Mouse (Mus musculus) lung, postnatal 0 days (tissue): ENCODE data around the gene Cdc42ep5. TPM values are rescaled to one million over a fixed set of nuclear protein-coding genes. Genes with fewer than 3 reads are reported as not detected.
"Not testable (repeated sequence)": the region's sequence is repeated elsewhere in the genome, so short reads cannot be mapped to it uniquely, and the experiment has no call there.

Source experiments
- ATAC-seq: fragments of 200-750 bp; cut with Nextera tagmentation; 2 replicates; pipeline ENCODE4 v1.8.0; 2017; ENCODE audit warnings: moderate library complexity
- DNase-seq: peaks from one replicate; pipeline ENCODE4 v3.0.0-alpha.2; 2016; ENCODE audit warnings: low spot score
- H3K27ac ChIP-seq: fragments of 300-500 bp; sonication (generic); 2 replicates; pipeline ENCODE4 v1.5.1; 2014; ENCODE audit warnings: antibody characterized with exemption, mild to moderate bottlenecking, low read length, mixed read lengths
- H3K27me3 ChIP-seq: fragments of 300-500 bp; sonication (generic); replicated peaks from 2 replicates; pipeline ENCODE4 v1.6.1; 2014; ENCODE audit warnings: low read length, mixed read lengths; ENCODE audit not compliant: insufficient read depth
- H3K36me3 ChIP-seq: fragments of 300-500 bp; sonication (generic); 2 replicates; pipeline ENCODE4 v1.6.1; 2014; ENCODE audit warnings: low read length, mixed read lengths; ENCODE audit not compliant: insufficient read depth
- H3K4me1 ChIP-seq: fragments of 300-500 bp; sonication (generic); 2 replicates; pipeline ENCODE4 v1.6.1; 2014; ENCODE audit warnings: antibody characterized with exemption, low read depth, low read length, mixed read lengths; ENCODE audit not compliant: insufficient read depth
- H3K4me2 ChIP-seq: fragments of 300-500 bp; sonication (generic); replicated peaks from 2 replicates; pipeline ENCODE4 v1.6.1; 2014; ENCODE audit warnings: low read depth, mild to moderate bottlenecking, low read length, moderate library complexity, mixed read lengths
- H3K4me3 ChIP-seq: fragments of 300-500 bp; sonication (generic); 2 replicates; pipeline ENCODE4 v1.5.1; 2014; ENCODE audit warnings: low read depth, low read length
- H3K9ac ChIP-seq: fragments of 300-500 bp; sonication (generic); replicated peaks from 2 replicates; pipeline ENCODE4 v1.6.1; 2014; ENCODE audit warnings: low read depth, mild to moderate bottlenecking
- H3K9me3 ChIP-seq: fragments of 300-500 bp; sonication (generic); 2 replicates; pipeline ENCODE4 v1.6.1; 2016; ENCODE audit warnings: low read length, mixed read lengths
- CTCF ChIP-seq: IDR thresholded peaks from 2 replicates; pipeline ENCODE4 v1.5.1; 2016; ENCODE audit warnings: antibody characterized with exemption, mild to moderate bottlenecking
- EP300 ChIP-seq: IDR thresholded peaks from 2 replicates; pipeline ENCODE4 v1.6.1; 2016; ENCODE audit warnings: antibody characterized with exemption, mild to moderate bottlenecking, control low read depth
- WGBS: fragments of 180-500 bp; shearing (Covaris S2); extraction: QIAGEN DNeasy Blood & Tissue Kit; methylation state at CpG from one replicate; pipeline ENCODE4 v1.1.7; 2014; 5-methylcytosine and 5-hydroxymethylcytosine counted together
- polyA plus RNA-seq: library from polyadenylated mRNA; unstranded; fragments of >200 nt; fragmentation: Nextera tagmentation; extraction: Ambion mirVana; gene quantifications from 2 replicates; pipeline ENCODE4 v1.2.1, GENCODE M21; 2015

The Cdc42ep5 gene
- polyA plus RNA-seq, 1 experiment from 2014 or later, result 46.7 TPM

GRCm38 (mm10) chr7:4167098-4167497, 2.4 kb upstream of the Cdc42ep5 start:
- Histone ChIP-seq H3K4me3 (no peak overlapping the region), H3K4me1 (no peaks in the 10 kb centered on the region; the same call in 1 of the 2 replicates), H3K9ac (no peak overlapping the region), H3K36me3 (no peaks in the 10 kb centered on the region), H3K27ac (no peak overlapping the region), H3K9me3 (no peaks in the 10 kb centered on the region), H3K4me2 (no peak overlapping the region), H3K27me3 (no peaks in the 10 kb centered on the region)
- TF ChIP-seq EP300, result no peak
- TF ChIP-seq CTCF, result no peak
- ATAC-seq, result no peak
- no peak for DNase-seq

GRCm38 (mm10) chr7:4165286-4165685, 626 bp upstream of the Cdc42ep5 start:
- no peaks in the 10 kb centered on the region for H3K36me3 ChIP-seq
- DNase-seq, result no peak
- H3K27ac ChIP-seq, result 0 out of 2 replicates have a peak overlapping the region, but pooled peaks have one; percentile 71
- H3K9me3 ChIP-seq, result no peaks in the 10 kb centered on the region
- no peak for ATAC-seq
- no peak overlapping the region for H3K9ac ChIP-seq
- H3K4me3 ChIP-seq, result no peak overlapping the region
- no peaks in the 10 kb centered on the region; the same call in 1 of the 2 replicates for H3K4me1 ChIP-seq
- H3K4me2 ChIP-seq, result peak overlapping the region; percentile 85; the same call in 1 of the 2 replicates
- no peaks in the 10 kb centered on the region for H3K27me3 ChIP-seq
- TF ChIP-seq CTCF, result no peak
- no peak for TF ChIP-seq EP300
- 13% methylated on average over 3 of the region's 3 CpGs for WGBS

GRCm38 (mm10) chr7:4163571-4164072, 1.0 kb downstream of the Cdc42ep5 start:
- H3K4me3 ChIP-seq, result peak overlapping the region; percentile 54
- H3K36me3 ChIP-seq, result no peaks in the 10 kb centered on the region
- H3K27me3 ChIP-seq, result no peaks in the 10 kb centered on the region
- peak overlapping the region; percentile 71 for H3K27ac ChIP-seq
- no peaks in the 10 kb centered on the region; the same call in 1 of the 2 replicates for H3K4me1 ChIP-seq
- TF ChIP-seq CTCF, result no peak
- TF ChIP-seq EP300, result no peak
- H3K4me2 ChIP-seq, result peak overlapping the region; percentile 85
- DNase-seq (peak; percentile 64), ATAC-seq (peak; percentile 57)
- H3K9me3 ChIP-seq, result no peaks in the 10 kb centered on the region
- H3K9ac ChIP-seq, result peak overlapping the region; percentile 55
- WGBS, result 0% methylated on average over 11 of the region's 11 CpGs

GRCm38 (mm10) chr7:4161596-4161995, 3.1 kb downstream of the Cdc42ep5 start:
- not testable (repeated sequence) for H3K4me2 ChIP-seq, H3K9ac ChIP-seq, H3K4me3 ChIP-seq, H3K9me3 ChIP-seq, ATAC-seq, H3K4me1 ChIP-seq, H3K27me3 ChIP-seq, H3K36me3 ChIP-seq, DNase-seq, H3K27ac ChIP-seq
- TF ChIP-seq CTCF, result peak; percentile 11; the same call in 1 of the 2 replicates
- WGBS, result 94% methylated on average over 4 of the region's 4 CpGs

DNA sequence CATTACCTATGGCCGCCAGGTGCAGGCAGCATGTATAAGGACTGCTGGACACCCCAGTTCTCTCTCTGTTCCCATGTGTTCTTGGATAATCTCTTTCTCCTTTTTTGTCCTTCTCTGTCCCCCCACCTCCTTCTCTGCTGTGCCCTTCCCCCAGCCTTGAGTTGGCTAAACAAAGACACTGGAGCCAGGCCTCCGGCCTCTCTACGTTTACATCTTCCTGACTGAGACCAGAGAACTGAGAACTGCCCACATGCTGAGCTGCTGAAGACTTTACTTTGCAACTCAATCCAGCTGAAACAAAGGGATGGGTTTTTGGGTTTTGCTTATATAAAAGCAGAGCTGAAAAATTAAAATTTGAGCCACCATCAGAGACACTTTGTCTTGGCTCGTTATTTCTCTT, 9.7 kb downstream of the Cdc42ep5 start:
- no peak for DNase-seq
- Histone ChIP-seq H3K4me2 (no peak overlapping the region), H3K27me3 (no peaks in the 10 kb centered on the region), H3K27ac (no peak overlapping the region), H3K9ac (no peak overlapping the region), H3K4me3 (no peak overlapping the region), H3K4me1 (no peaks in the 10 kb centered on the region), H3K9me3 (no peaks in the 10 kb centered on the region), H3K36me3 (no peaks in the 10 kb centered on the region)
- no peak for ATAC-seq
- TF ChIP-seq CTCF, result no peak
- WGBS, result 50% methylated on average over 4 of the region's 4 CpGs

DNA sequence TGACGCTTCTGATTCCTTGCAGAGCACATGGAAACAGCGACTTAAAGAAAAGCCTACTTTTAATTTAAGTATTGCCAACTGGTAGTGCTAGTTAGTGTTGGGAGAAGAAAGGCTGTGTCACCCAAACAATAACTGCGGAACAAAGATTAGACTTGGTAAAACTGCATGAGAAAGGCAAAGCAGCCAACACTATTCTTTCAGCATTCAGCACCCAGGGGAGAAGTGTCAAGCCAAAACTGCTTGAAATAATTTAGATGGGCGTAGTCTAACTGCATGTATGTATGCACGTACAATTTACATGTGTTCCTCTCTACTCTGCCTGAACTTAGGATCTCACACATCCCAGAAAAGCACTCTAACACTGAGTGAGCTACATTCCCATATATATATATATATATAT, 10.3 kb downstream of the Cdc42ep5 start:
- Histone ChIP-seq H3K27ac (no peak overlapping the region), H3K36me3 (no peaks in the 10 kb centered on the region), H3K27me3 (no peaks in the 10 kb centered on the region), H3K4me2 (no peak overlapping the region), H3K9me3 (no peaks in the 10 kb centered on the region), H3K9ac (no peak overlapping the region), H3K4me3 (no peak overlapping the region), H3K4me1 (no peaks in the 10 kb centered on the region)
- WGBS, result 86% methylated on average over 5 of the region's 5 CpGs
- no peak for TF ChIP-seq CTCF
- ATAC-seq (no peak), DNase-seq (no peak)

- ATAC-seq (no peak), DNase-seq (no peak)
- TF ChIP-seq EP300 (no peak), CTCF (no peak)
- H3K9ac ChIP-seq, result no peak overlapping the region
- H3K4me3 ChIP-seq, result no peak overlapping the region
- H3K4me2 ChIP-seq, result peak overlapping the region; percentile 84
- no peak overlapping the region for H3K27ac ChIP-seq
- peaks cover 6% of the 10 kb centered on the region; the same call in 1 of the 2 replicates for H3K4me1 ChIP-seq
- 29% methylated on average over 22 of the region's 22 CpGs for WGBS
- peaks cover 15% of the 10 kb centered on the region for H3K36me3 ChIP-seq
- H3K27me3 ChIP-seq, result no peaks in the 10 kb centered on the region
- H3K9me3 ChIP-seq, result no peaks in the 10 kb centered on the region
These were observed 13.4 kb downstream of the Cdc42ep5 start for GRCm38 (mm10) chr7:4151241-4151640.
